Mouse (Mus musculus) brain, embryonic 14.5 days (tissue): ENCODE measurements at regions not wholly inside any gene's neighbourhood (a gene's known extent, or its start where the extent isn't known, plus 50 kb on each side); places are given as distances from the start of the nearest gene placed in this dataset.

ENCODE experiments used
- DNase-seq: peaks from one replicate; pipeline ENCODE4 v3.0.0-alpha.2; 2011; ENCODE audit warnings: low read depth
- CTCF ChIP-seq: fragments of 200-500 bp; IDR thresholded peaks from 2 replicates; pipeline ENCODE4 v1.5.1; 2012; ENCODE audit warnings: inconsistent platforms, mild to moderate bottlenecking, moderate library complexity, borderline replicate concordance; ENCODE audit not compliant: insufficient read depth, insufficient read length; ENCODE audit errors: extremely low read depth
- POLR2A ChIP-seq: fragments of 200-500 bp; IDR thresholded peaks from 2 replicates; pipeline ENCODE4 v1.6.1; 2012; ENCODE audit warnings: mild to moderate bottlenecking, inconsistent platforms, borderline replicate concordance; ENCODE audit not compliant: poor library complexity, insufficient read depth, insufficient read length, severe bottlenecking; ENCODE audit errors: extremely low read depth

DNA sequence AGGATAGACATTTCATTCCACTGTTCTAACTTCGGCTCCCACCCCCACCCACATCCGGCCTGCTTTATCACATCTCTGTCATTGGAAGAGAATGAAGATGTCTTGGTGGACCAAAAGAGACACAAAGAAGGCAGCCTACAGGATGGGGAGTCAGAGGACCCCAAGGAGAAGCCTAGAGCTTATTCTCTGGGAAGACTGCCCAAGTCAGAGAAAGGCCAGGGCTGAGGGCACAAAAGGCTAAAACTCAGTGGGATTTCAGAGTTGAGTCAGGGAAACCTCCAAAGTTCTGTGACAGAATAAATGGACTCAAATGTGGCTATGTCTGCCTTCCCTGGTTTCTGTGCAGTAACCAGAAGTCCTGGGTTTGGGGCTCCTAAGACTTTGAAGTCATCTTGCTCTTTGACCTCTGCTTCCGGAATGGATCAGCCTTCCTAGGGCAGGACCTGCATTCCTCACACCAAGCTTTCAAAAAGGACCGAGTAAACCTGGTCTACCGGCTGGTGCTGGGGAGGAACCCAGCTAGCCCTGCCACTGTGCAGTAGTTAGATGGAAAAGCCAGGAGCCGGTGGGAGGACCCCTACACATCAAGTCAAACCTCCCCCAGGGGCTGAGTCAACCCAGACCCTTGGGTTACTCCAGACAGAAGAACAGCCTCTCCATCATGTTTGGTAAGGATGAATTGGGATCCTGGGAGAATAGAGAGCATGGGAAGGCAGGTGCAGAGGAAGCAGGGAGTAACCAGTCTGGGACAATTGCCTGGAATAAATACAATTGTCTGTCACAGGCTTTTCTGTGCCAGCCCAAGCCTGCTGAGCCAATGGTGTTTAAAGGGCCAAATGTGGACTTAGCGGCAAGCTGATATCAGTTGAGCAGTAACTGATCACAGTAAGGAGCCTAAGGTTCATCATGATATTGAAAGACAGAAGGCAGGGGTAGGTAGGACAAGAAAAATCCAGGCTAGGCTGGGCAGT lies 80.7 kb upstream of the Barx2 start:
- TF ChIP-seq POLR2A (no peak), CTCF (no peak)
- no peak for DNase-seq

DNA sequence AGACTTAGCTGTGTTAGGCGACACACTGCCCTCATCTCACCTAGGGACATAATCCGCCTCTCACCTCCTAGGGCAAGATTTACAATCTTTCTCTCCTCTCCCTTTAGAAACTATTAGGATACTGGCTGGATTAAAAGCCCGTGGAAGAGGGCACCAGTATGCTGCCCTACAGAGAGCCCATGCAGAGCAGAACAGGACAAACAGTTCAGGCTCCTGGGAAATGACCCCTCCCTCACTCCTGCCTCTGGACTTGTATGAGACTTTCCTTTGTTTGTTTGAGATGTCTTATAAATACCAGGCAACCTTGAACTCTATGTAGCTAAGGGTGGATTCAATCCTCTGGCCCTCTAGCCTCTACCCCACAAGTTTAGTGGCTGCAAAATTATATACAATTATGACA lies 81.8 kb upstream of the Barx2 start:
- TF ChIP-seq CTCF (no peak), POLR2A (no peak)

DNA sequence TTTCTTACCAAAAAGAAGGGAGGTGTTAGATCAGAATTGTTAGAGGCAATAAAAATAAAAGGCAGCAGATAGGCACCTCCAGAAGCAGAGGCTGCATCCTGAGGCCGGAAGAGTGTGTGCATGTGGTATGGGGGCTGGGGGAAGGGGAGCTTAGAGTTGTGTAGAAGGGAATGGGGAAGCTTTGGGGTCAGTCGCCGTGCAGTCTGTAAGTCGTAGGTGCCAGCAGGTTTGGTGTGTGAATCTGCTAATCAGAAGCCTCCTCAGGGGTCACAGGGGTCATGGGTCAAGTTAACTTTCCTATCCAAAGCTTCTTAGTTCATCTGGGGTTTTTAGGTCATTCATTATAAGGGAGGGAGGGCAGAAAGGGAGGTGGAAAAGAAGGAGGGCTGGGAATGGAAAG lies 82.4 kb upstream of the Barx2 start:
- DNase-seq: no peak
- TF ChIP-seq POLR2A: no peak
- no peak for TF ChIP-seq CTCF

More for the DNA sequence above, 81.8 kb upstream of the Barx2 start:
- DNase-seq: no peak

DNA sequence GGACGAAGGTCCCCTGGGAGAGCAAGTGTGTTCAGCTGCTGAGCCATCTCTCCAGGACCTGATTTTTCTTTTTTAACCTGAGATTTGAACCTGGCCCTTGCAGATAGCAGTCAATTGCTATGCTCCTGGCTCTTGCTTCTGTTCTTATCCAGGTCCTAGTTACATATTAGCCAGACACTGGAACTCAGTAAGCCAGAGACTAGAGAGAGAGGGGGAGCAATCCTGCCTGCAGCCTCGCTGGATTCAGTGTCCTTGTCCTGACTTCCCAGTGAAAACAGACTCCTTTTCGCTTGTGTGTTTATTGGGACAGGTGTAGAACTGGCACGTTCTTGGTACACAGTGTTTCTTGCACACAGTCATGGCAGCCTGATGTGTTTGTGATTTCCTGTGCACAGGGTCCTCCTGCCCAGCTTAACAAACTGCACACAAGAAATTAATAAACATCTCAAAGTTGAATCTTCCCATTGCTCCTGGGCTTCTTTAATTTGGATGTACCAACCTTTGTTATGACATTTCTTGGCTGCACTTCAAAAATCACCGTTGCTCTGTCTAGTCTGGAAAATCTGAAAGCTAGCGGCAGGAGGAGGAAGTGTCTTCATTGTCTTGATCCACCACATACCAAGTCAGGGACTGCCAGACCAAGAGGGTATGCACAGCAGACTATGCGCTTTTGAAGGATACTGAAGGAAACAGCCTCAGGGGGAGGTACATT lies 83.4 kb upstream of the Barx2 start:
- DNase-seq: no peak
- TF ChIP-seq POLR2A: no peak
- no peak for TF ChIP-seq CTCF

DNA sequence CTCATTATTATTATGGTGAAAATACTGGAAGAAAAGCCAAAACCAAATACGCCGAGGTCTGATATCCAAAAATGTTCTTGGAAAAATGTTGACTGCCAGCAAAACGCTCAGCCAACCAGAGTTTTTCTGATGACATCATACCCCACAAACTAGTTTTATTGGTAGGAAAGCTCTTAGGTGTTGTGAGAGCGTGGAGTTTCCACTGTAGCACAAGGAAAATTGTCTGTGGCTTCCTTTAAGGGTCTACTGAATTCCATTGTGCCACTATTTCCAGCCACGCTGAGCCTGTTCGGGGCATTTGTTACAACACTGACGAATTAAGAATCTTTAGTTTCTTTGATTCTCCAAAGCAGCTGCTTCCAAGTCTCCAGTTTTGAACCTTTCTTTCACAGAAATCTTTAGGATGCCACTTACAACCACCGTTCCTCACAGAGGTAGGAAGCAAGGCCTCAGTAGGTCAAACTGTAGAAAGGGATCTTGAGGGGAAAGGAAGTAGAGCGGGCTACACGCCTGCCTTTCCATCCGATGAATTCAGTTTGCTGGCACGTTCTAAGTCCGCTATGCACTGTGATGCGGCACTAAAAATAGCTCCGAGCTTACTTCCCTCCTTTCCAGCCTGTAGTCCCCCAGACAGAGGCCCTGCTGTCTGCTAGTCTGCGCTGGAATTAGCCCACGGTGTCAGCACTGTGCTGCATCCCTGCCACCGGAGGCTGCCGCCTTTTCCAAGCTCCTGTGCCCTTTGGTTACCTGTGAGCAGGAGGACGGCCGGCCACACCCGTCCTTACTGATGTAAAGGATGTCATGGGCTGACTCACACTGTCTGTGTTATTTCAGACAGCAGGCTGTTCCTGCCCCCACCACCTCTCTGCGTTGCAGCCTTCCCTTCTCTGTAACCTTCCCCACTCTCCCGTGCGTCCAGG lies 84.2 kb upstream of the Barx2 start:
- TF ChIP-seq CTCF: no peak
- TF ChIP-seq POLR2A: no peak
- DNase-seq: peak; percentile 70

DNA sequence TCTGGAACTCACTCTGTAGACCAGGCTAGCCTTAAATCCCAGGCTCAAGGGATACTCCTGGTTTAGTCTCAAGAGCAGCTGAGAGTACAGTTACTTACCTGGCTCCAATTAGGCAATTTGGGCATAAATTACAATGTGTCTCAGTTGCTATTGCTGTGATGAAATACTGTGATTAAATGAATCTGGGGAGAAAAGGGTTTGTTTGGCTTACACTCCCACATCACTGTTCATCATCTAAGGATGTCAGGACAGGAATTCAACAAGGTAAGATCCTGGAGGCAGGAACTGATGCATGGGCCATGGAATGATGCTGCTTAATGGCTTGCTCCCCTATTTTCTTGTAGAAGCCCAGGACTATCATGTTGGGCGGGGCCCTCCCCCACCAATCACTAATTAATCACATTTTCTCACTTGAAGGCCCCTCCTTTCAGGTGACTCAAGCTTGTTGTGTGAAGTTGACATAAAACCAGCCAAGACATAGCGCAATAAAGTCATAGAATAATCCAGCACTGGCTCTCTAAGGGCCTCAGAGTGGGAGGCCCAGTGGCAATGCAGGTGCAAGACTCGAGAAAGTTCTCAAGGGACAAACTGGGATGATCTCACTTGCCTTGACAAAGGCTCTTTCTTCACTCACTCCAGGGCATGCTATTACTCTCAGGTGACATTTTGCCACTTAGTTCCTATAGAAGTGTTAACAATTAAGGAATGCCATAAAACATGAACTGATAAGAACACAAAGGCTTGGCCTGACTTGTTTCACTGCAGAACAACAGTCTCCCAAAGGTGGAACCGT lies 85.4 kb upstream of the Barx2 start:
- DNase-seq: no peak
- TF ChIP-seq CTCF: no peak
- no peak for TF ChIP-seq POLR2A

DNA sequence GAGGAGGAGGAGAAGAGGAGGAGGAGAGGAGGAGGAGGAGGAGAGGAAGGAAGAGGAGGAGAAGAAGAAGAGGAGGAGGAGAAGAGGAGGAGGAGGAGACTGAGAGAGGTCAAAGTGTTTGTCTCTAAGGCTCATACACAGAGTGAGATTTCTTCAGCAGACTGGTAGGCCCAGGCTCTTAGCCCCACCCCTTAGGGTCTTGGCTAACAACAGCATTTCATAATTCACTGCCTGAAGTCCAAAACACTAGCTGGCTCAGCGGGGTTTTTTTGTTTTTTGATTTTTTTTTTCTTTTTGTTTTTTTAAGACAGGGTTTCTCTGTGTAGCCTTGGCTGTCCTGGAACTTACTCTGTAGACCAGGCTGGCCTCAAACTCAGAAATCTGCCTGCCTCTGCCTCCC lies 86.5 kb upstream of the Barx2 start:
- TF ChIP-seq CTCF (no peak), POLR2A (no peak)
- DNase-seq: no peak

DNA sequence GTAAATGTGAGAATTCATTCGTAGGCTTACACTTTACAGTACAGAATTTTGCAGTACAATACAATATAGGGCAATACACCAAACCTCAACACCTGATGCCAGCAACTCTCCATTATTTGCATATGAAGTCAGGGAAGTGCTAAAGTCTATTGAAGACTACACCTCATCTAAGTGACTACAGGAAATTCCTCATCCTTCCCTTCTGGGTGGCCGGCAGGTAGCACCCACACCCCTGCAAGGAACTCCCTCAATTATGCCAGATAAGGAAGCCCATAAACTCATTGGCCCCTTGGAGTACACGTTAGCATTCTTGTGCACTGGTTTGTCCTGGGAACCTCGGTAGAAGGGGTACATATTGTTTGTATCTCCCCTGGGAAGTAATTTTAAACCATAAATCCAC lies 89.7 kb upstream of the Barx2 start:
- TF ChIP-seq POLR2A: no peak
- no peak for TF ChIP-seq CTCF
- DNase-seq: no peak

DNA sequence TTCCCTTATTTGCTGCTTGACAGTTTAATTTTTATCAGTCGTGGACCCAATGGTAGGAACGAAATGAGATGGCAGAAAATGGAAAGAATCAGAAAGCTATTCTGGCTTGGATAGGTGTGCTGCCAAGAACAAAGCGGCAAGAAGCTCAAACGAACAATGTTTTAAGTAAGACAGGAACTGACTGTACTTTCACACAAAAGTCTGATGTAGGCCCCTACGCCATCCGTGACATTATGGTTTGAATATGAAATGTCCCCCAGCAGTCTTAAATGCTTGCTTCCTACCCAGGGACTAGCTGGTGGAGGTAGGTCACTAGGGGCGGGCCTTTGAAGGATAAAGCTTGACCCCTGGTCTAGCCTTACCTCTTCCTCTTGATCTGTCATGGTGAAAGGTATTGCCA lies 90.5 kb upstream of the Barx2 start:
- no peak for DNase-seq

DNA sequence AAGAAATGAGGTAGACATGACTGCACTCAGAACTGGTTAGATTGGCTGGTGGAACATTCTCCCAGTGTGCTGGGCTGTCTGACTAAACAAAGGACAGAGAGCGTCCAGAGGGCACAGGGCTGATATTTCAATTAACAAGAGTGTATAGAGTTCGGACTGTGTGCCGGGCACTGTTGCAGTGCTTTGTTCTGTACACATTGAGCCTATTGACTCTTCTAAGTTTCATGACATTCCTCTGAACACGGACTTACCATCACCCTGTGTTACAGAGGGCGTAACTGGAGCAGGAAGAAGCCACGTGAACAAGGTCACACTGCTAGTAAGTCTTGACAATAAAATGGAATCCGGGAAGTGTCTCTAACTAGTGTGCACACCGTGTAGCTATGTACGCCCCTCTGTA lies 92.1 kb upstream of the Barx2 start:
- TF ChIP-seq POLR2A: no peak
- no peak for TF ChIP-seq CTCF
- DNase-seq: no peak

More for the DNA sequence above, 90.5 kb upstream of the Barx2 start:
- TF ChIP-seq POLR2A (no peak), CTCF (no peak)
